Mouse (Mus musculus) brain, embryonic 14.5 days (tissue): Measurements from ENCODE around the gene Kdm2a.

Experiments
- CTCF ChIP-seq: fragments of 200-500 bp; IDR thresholded peaks from 2 replicates; pipeline ENCODE4 v1.5.1; 2012; ENCODE audit warnings: inconsistent platforms, mild to moderate bottlenecking, moderate library complexity, borderline replicate concordance; ENCODE audit not compliant: insufficient read depth, insufficient read length; ENCODE audit errors: extremely low read depth
- POLR2A ChIP-seq: fragments of 200-500 bp; IDR thresholded peaks from 2 replicates; pipeline ENCODE4 v1.6.1; 2012; ENCODE audit warnings: mild to moderate bottlenecking, inconsistent platforms, borderline replicate concordance; ENCODE audit not compliant: poor library complexity, insufficient read depth, insufficient read length, severe bottlenecking; ENCODE audit errors: extremely low read depth

GRCm38 (mm10) chr19:4265956-4266355 lies 132.1 kb downstream of the Kdm2a start:
- TF ChIP-seq CTCF, result 0 out of 2 replicates have a peak, but pooled peaks have one; percentile 6
- no peak for TF ChIP-seq POLR2A
